Mouse (Mus musculus) forelimb bud, embryonic 11.5 days (tissue): ENCODE results near the gene Tcirg1.
A peak's percentile ranks its signal among the peaks of the same experiment; 100 is the strongest.

Experiments
- DNase-seq: peaks from one replicate; pipeline ENCODE4 v3.0.0-alpha.2; 2012; ENCODE audit warnings: low read depth, low spot score

Tcirg1 gene

GRCm38 (mm10) chr19:3851979-3852681 lies 54.8 kb downstream of the Tcirg1 start:
- DNase-seq, result no peak

- DNase-seq, result peak; percentile 95
These were observed 55.4 kb downstream of the Tcirg1 start, which contains the start of gene Chka for GRCm38 (mm10) chr19:3851502-3851962. TSS of gene Chka (plus strand) at chr19:3851773.

- no peak for DNase-seq
These were observed 56.0 kb downstream of the Tcirg1 start for GRCm38 (mm10) chr19:3850847-3851469.

GRCm38 (mm10) chr19:3850076-3850475 lies 56.9 kb downstream of the Tcirg1 start:
- DNase-seq, result no peak

- no peak for DNase-seq
These were observed 57.7 kb downstream of the Tcirg1 start for GRCm38 (mm10) chr19:3849251-3849650.

- peak; percentile 34 for DNase-seq
These were observed 58.6 kb downstream of the Tcirg1 start for GRCm38 (mm10) chr19:3848207-3848808.

- no peak for DNase-seq
These were observed 59.2 kb downstream of the Tcirg1 start for GRCm38 (mm10) chr19:3847711-3848110.

- DNase-seq, result no peak
These were observed 60.0 kb downstream of the Tcirg1 start for GRCm38 (mm10) chr19:3846676-3847604.
